Mouse (Mus musculus): ENCODE measurements around the gene Lin28a. TPM values are rescaled to one million over a fixed set of nuclear protein-coding genes. Genes with fewer than 3 reads are reported as not detected.

Gene Lin28a
- polyA plus RNA-seq, 1 experiment from 2014 or later: 0.51 TPM

GRCm38 (mm10) chr4:134053538-134053937 is 34.9 kb upstream of the Lin28a start, which contains the start of gene Zfp683:
Gene Zfp683, plus strand, starts transcription at chr4:134053838.
- Histone ChIP-seq H3K4me1 (replicated peaks) (no peaks in the 10 kb centered on the region), H3K9me3 (no peaks in the 10 kb centered on the region), H3K27me3 (peaks cover under 1% of the 10 kb centered on the region; the same call in 1 of the 2 replicates), H3K4me3 (replicated peaks) (no peak within 1 kb of the TSS), H3K4me2 (no peak within 1 kb of the TSS), H3K9ac (replicated peaks) (no peak within 1 kb of the TSS), H3K27ac (no peak within 1 kb of the TSS), H3K36me3 (no peaks in the 10 kb centered on the region)
- 80% methylated on average over 3 of the region's 3 CpGs for WGBS
- ATAC-seq (ENCODE audit: insufficient number of reproducible peaks, insufficient read depth, low FRiP score, low TSS enrichment, low read depth): no peak

- no peak overlapping the region for H3K27ac ChIP-seq
- H3K9me3 ChIP-seq: no peaks in the 10 kb centered on the region
- H3K4me2 ChIP-seq: no peak overlapping the region
- H3K4me1 ChIP-seq (replicated peaks): no peaks in the 10 kb centered on the region
- H3K27me3 ChIP-seq: no peaks in the 10 kb centered on the region; the same call in 1 of the 2 replicates
- no peaks in the 10 kb centered on the region for H3K36me3 ChIP-seq
- ATAC-seq (ENCODE audit: insufficient number of reproducible peaks, insufficient read depth, low FRiP score, low TSS enrichment, low read depth): no peak
- H3K9ac ChIP-seq (replicated peaks): no peak overlapping the region
- H3K4me3 ChIP-seq (replicated peaks): no peak overlapping the region
- 36% methylated on average over 8 of the region's 8 CpGs for WGBS
Measured at GRCm38 (mm10) chr4:134052560-134052959, 33.9 kb upstream of the Lin28a start.

- Histone ChIP-seq H3K27me3 (no peaks in the 10 kb centered on the region), H3K27ac (no peak overlapping the region), H3K4me3 (replicated peaks) (no peak overlapping the region), H3K4me1 (replicated peaks) (no peaks in the 10 kb centered on the region), H3K9me3 (no peaks in the 10 kb centered on the region), H3K9ac (replicated peaks) (no peak overlapping the region), H3K4me2 (no peak overlapping the region), H3K36me3 (no peaks in the 10 kb centered on the region)
- WGBS: 85% methylated on average over 5 of the region's 5 CpGs
- ATAC-seq (ENCODE audit: insufficient number of reproducible peaks, insufficient read depth, low FRiP score, low TSS enrichment, low read depth): no peak
Measured at GRCm38 (mm10) chr4:134051912-134052311, 33.3 kb upstream of the Lin28a start.

- ATAC-seq (ENCODE audit: insufficient number of reproducible peaks, insufficient read depth, low FRiP score, low TSS enrichment, low read depth): no peak
- no peak overlapping the region for H3K27ac ChIP-seq
Measured at GRCm38 (mm10) chr4:134047648-134048047, 29.0 kb upstream of the Lin28a start.

GRCm38 (mm10) chr4:134043041-134043440 is 24.4 kb upstream of the Lin28a start:
- no peak for ATAC-seq (ENCODE audit: insufficient number of reproducible peaks, insufficient read depth, low FRiP score, low TSS enrichment, low read depth)
- Histone ChIP-seq H3K9me3 (no peaks in the 10 kb centered on the region), H3K9ac (replicated peaks) (no peak overlapping the region), H3K27ac (no peak overlapping the region), H3K36me3 (no peaks in the 10 kb centered on the region), H3K4me2 (no peak overlapping the region), H3K4me1 (replicated peaks) (peaks cover 7% of the 10 kb centered on the region), H3K27me3 (no peaks in the 10 kb centered on the region), H3K4me3 (replicated peaks) (no peak overlapping the region)
- WGBS: 57% methylated on average over 2 of the region's 2 CpGs

More at GRCm38 (mm10) chr4:134047648-134048047, 29.0 kb upstream of the Lin28a start:
- Histone ChIP-seq H3K4me1 (replicated peaks) (no peaks in the 10 kb centered on the region), H3K9me3 (no peaks in the 10 kb centered on the region), H3K27me3 (no peaks in the 10 kb centered on the region), H3K36me3 (no peaks in the 10 kb centered on the region), H3K9ac (replicated peaks) (no peak overlapping the region), H3K4me3 (replicated peaks) (no peak overlapping the region), H3K4me2 (no peak overlapping the region)
- 46% methylated on average over 5 of the region's 5 CpGs for WGBS

GRCm38 (mm10) chr4:134041317-134042123 is 22.9 kb upstream of the Lin28a start:
- Histone ChIP-seq H3K27ac (no peak overlapping the region; the same call in 1 of the 2 replicates), H3K9me3 (no peaks in the 10 kb centered on the region), H3K27me3 (no peaks in the 10 kb centered on the region), H3K36me3 (no peaks in the 10 kb centered on the region), H3K4me2 (no peak overlapping the region), H3K9ac (replicated peaks) (no peak overlapping the region), H3K4me1 (replicated peaks) (peaks cover 7% of the 10 kb centered on the region), H3K4me3 (replicated peaks) (no peak overlapping the region)
- ATAC-seq (ENCODE audit: insufficient number of reproducible peaks, insufficient read depth, low FRiP score, low TSS enrichment, low read depth): no peak; the same call in 1 of the 2 replicates
- WGBS: 43% methylated on average over 9 of the region's 9 CpGs

- Histone ChIP-seq H3K36me3 (no peaks in the 10 kb centered on the region), H3K4me2 (no peak overlapping the region)
- no peak for ATAC-seq (ENCODE audit: insufficient number of reproducible peaks, insufficient read depth, low FRiP score, low TSS enrichment, low read depth)
Measured at GRCm38 (mm10) chr4:134035953-134036352, 17.3 kb upstream of the Lin28a start.

GRCm38 (mm10) chr4:134025802-134026201 is 7.2 kb upstream of the Lin28a start:
- Histone ChIP-seq H3K4me3 (replicated peaks) (no peak overlapping the region), H3K36me3 (no peaks in the 10 kb centered on the region), H3K27me3 (no peaks in the 10 kb centered on the region), H3K9ac (replicated peaks) (no peak overlapping the region), H3K4me2 (no peak overlapping the region), H3K4me1 (replicated peaks) (no peaks in the 10 kb centered on the region), H3K27ac (no peak overlapping the region), H3K9me3 (0 out of 2 replicates have a peak, but pooled peaks cover 5% of the 10 kb centered on the region)
- 54% methylated on average over 9 of the region's 9 CpGs for WGBS
- no peak for ATAC-seq (ENCODE audit: insufficient number of reproducible peaks, insufficient read depth, low FRiP score, low TSS enrichment, low read depth)

More at GRCm38 (mm10) chr4:134035953-134036352, 17.3 kb upstream of the Lin28a start:
- H3K4me1 ChIP-seq (replicated peaks): no peaks in the 10 kb centered on the region
- no peak overlapping the region for H3K4me3 ChIP-seq (replicated peaks)
- no peak overlapping the region for H3K27ac ChIP-seq
- no peak overlapping the region for H3K9ac ChIP-seq (replicated peaks)
- H3K27me3 ChIP-seq: no peaks in the 10 kb centered on the region
- no peaks in the 10 kb centered on the region; the same call in 1 of the 2 replicates for H3K9me3 ChIP-seq
- 5% methylated on average over 16 of the region's 16 CpGs for WGBS

- Histone ChIP-seq H3K27me3 (peaks cover 38% of the 10 kb centered on the region), H3K4me3 (replicated peaks) (no peak overlapping the region), H3K4me1 (replicated peaks) (peaks cover 46% of the 10 kb centered on the region), H3K9ac (replicated peaks) (no peak overlapping the region), H3K9me3 (no peaks in the 10 kb centered on the region), H3K36me3 (no peaks in the 10 kb centered on the region), H3K27ac (no peak overlapping the region), H3K4me2 (no peak overlapping the region)
- 1% methylated on average over 11 of the region's 11 CpGs for WGBS
- ATAC-seq (ENCODE audit: insufficient number of reproducible peaks, insufficient read depth, low FRiP score, low TSS enrichment, low read depth): no peak
Measured at GRCm38 (mm10) chr4:134020621-134021020, 2.0 kb upstream of the Lin28a start.

- no peaks in the 10 kb centered on the region for H3K36me3 ChIP-seq
- H3K9ac ChIP-seq (replicated peaks): no peak overlapping the region
- peaks cover 38% of the 10 kb centered on the region for H3K27me3 ChIP-seq
- no peak overlapping the region for H3K4me3 ChIP-seq (replicated peaks)
- H3K9me3 ChIP-seq: no peaks in the 10 kb centered on the region
- WGBS: 3% methylated on average over 16 of the region's 16 CpGs
- ATAC-seq (ENCODE audit: insufficient number of reproducible peaks, insufficient read depth, low FRiP score, low TSS enrichment, low read depth): no peak
- no peak overlapping the region for H3K27ac ChIP-seq
- peaks cover 49% of the 10 kb centered on the region for H3K4me1 ChIP-seq (replicated peaks)
- peak overlapping the region; percentile 8; the same call in 1 of the 2 replicates for H3K4me2 ChIP-seq
Measured at GRCm38 (mm10) chr4:134019641-134020351, 1.2 kb upstream of the Lin28a start.

- H3K9ac ChIP-seq (replicated peaks): no peak overlapping the region
- H3K4me1 ChIP-seq (replicated peaks): peaks cover 49% of the 10 kb centered on the region
- H3K4me3 ChIP-seq (replicated peaks): no peak overlapping the region
- no peaks in the 10 kb centered on the region for H3K9me3 ChIP-seq
- no peak overlapping the region for H3K27ac ChIP-seq
- H3K27me3 ChIP-seq: peaks cover 38% of the 10 kb centered on the region
- H3K4me2 ChIP-seq: peak overlapping the region; percentile 66; the same call in 1 of the 2 replicates
- H3K36me3 ChIP-seq: no peaks in the 10 kb centered on the region
- ATAC-seq (ENCODE audit: insufficient number of reproducible peaks, insufficient read depth, low FRiP score, low TSS enrichment, low read depth): no peak
- WGBS: 4% methylated on average over 10 of the region's 10 CpGs
Measured at GRCm38 (mm10) chr4:134019210-134019609, 569 bp upstream of the Lin28a start.

Measured in limb, embryonic 12.5 days (tissue).